Mouse (Mus musculus) hindbrain, embryonic 12.5 days (tissue): ENCODE results near the gene Ap1b1. TPM values are rescaled to one million over a fixed set of nuclear protein-coding genes. Genes with fewer than 3 reads are reported as not detected.

Experiments used
- ATAC-seq: fragments of 200-750 bp; cut with Nextera tagmentation; 2 replicates; pipeline ENCODE4 v1.8.0; 2017; ENCODE audit warnings: moderate TSS enrichment; ENCODE audit not compliant: low FRiP score
- H3K27ac ChIP-seq: fragments of 300-500 bp; sonication (generic); 2 replicates; pipeline ENCODE4 v1.5.1; 2016; ENCODE audit warnings: mild to moderate bottlenecking
- H3K27me3 ChIP-seq: fragments of 300-500 bp; sonication (generic); 2 replicates; pipeline ENCODE4 v1.6.1; 2016; ENCODE audit warnings: mild to moderate bottlenecking
- H3K36me3 ChIP-seq: fragments of 300-500 bp; sonication (generic); 2 replicates; pipeline ENCODE4 v1.6.1; 2016; ENCODE audit warnings: mild to moderate bottlenecking
- H3K4me1 ChIP-seq: fragments of 300-500 bp; sonication (generic); 2 replicates; pipeline ENCODE4 v1.6.1; 2016
- H3K4me2 ChIP-seq: fragments of 300-500 bp; sonication (generic); replicated peaks from 2 replicates; pipeline ENCODE4 v1.6.1; 2016; ENCODE audit warnings: mild to moderate bottlenecking
- H3K4me3 ChIP-seq: fragments of 300-500 bp; sonication (generic); 2 replicates; pipeline ENCODE4 v1.5.1; 2016; ENCODE audit warnings: mild to moderate bottlenecking
- H3K9ac ChIP-seq: fragments of 300-500 bp; sonication (generic); 2 replicates; pipeline ENCODE4 v1.6.1; 2016; ENCODE audit warnings: mild to moderate bottlenecking, moderate library complexity
- H3K9me3 ChIP-seq: fragments of 300-500 bp; sonication (generic); replicated peaks from 2 replicates; pipeline ENCODE4 v1.6.1; 2016; ENCODE audit warnings: mild to moderate bottlenecking
- WGBS: fragments of 180-500 bp; shearing (Covaris S2); methylation state at CpG from one replicate; pipeline ENCODE4 v1.1.7; 2016; 5-methylcytosine and 5-hydroxymethylcytosine counted together
- polyA plus RNA-seq: library from polyadenylated mRNA; unstranded; fragments of >200 nt; fragmentation: Nextera tagmentation; extraction: Ambion mirVana; gene quantifications from 2 replicates; pipeline ENCODE4 v1.2.1, GENCODE M21; 2016

Gene Ap1b1
- polyA plus RNA-seq, 1 experiment from 2014 or later = 76.4 TPM

DNA sequence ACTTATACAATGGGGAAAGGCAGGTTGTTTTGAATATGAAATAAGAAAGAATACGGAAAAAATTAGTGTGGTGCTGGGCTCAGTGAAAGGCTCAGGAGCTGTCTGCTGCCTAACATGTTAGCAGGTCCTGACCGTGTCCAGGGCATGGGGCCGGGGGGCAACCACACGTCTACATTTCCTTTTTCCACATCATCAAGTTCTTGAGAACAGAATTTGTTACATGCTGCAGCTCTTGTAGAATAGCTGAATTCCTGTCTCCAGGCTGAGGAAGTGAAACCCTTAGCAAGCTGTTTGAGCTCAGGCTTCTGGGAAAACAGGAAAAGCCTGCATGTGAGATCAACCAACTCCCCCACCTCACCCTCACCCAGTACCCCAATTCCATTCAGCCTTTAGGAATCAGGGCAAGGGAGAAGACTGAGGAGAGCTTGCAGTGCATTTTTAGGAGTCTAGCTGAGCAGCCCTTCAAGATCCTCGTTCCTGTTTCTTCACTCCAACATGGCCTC lies 25.6 kb downstream of the Ap1b1 start:
- no peaks in the 10 kb centered on the region for H3K4me1 ChIP-seq
- no peak overlapping the region for H3K4me3 ChIP-seq
- H3K9me3 ChIP-seq = no peaks in the 10 kb centered on the region
- H3K27me3 ChIP-seq = no peaks in the 10 kb centered on the region
- ATAC-seq = no peak
- WGBS = 91% methylated on average over 5 of the region's 5 CpGs
- H3K27ac ChIP-seq = no peak overlapping the region
- no peak overlapping the region for H3K9ac ChIP-seq
- no peak overlapping the region for H3K4me2 ChIP-seq
- H3K36me3 ChIP-seq = peaks cover 54% of the 10 kb centered on the region

- H3K9me3 ChIP-seq = no peaks in the 10 kb centered on the region
- H3K27ac ChIP-seq = no peak overlapping the region
- H3K4me2 ChIP-seq = no peak overlapping the region
- H3K4me1 ChIP-seq = no peaks in the 10 kb centered on the region
- no peak for ATAC-seq
- H3K4me3 ChIP-seq = no peak overlapping the region
- H3K9ac ChIP-seq = no peak overlapping the region
- H3K36me3 ChIP-seq = peaks cover 83% of the 10 kb centered on the region
- WGBS = 74% methylated on average over 2 of the region's 2 CpGs
- H3K27me3 ChIP-seq = no peaks in the 10 kb centered on the region
Measured at GRCm38 (mm10) chr11:5015720-5016119, 29.1 kb downstream of the Ap1b1 start.

GRCm38 (mm10) chr11:5016286-5016685 lies 29.7 kb downstream of the Ap1b1 start:
- Histone ChIP-seq H3K36me3 (peaks cover 84% of the 10 kb centered on the region), H3K4me2 (no peak overlapping the region), H3K9me3 (no peaks in the 10 kb centered on the region), H3K4me1 (no peaks in the 10 kb centered on the region), H3K4me3 (no peak overlapping the region), H3K27ac (no peak overlapping the region), H3K27me3 (no peaks in the 10 kb centered on the region), H3K9ac (no peak overlapping the region)
- ATAC-seq = no peak
- 93% methylated on average over 5 of the region's 5 CpGs for WGBS

GRCm38 (mm10) chr11:5017506-5017905 lies 30.9 kb downstream of the Ap1b1 start:
- H3K4me3 ChIP-seq = no peak overlapping the region
- H3K9me3 ChIP-seq = no peaks in the 10 kb centered on the region
- ATAC-seq = no peak
- H3K27ac ChIP-seq = no peak overlapping the region
- no peaks in the 10 kb centered on the region for H3K27me3 ChIP-seq
- H3K36me3 ChIP-seq = peaks cover 82% of the 10 kb centered on the region
- no peak overlapping the region for H3K4me2 ChIP-seq
- no peaks in the 10 kb centered on the region for H3K4me1 ChIP-seq
- WGBS = 67% methylated on average over 6 of the region's 6 CpGs
- no peak overlapping the region for H3K9ac ChIP-seq

GRCm38 (mm10) chr11:5025108-5025507 lies 38.5 kb downstream of the Ap1b1 start:
- no peak overlapping the region for H3K9ac ChIP-seq
- ATAC-seq = no peak
- peaks cover 82% of the 10 kb centered on the region for H3K36me3 ChIP-seq
- H3K4me3 ChIP-seq = no peak overlapping the region
- H3K27me3 ChIP-seq = no peaks in the 10 kb centered on the region
- no peak overlapping the region for H3K27ac ChIP-seq
- WGBS = 100% methylated on average over 1 of the region's 1 CpGs
- H3K4me1 ChIP-seq = no peaks in the 10 kb centered on the region
- no peak overlapping the region for H3K4me2 ChIP-seq
- no peaks in the 10 kb centered on the region for H3K9me3 ChIP-seq

- WGBS = 96% methylated on average over 7 of the region's 7 CpGs
- Histone ChIP-seq H3K27me3 (no peaks in the 10 kb centered on the region), H3K4me1 (no peaks in the 10 kb centered on the region), H3K9me3 (no peaks in the 10 kb centered on the region), H3K4me3 (no peak overlapping the region), H3K27ac (no peak overlapping the region), H3K4me2 (no peak overlapping the region), H3K9ac (no peak overlapping the region), H3K36me3 (peaks cover 95% of the 10 kb centered on the region)
- ATAC-seq = no peak
Measured at GRCm38 (mm10) chr11:5028228-5028627, 41.6 kb downstream of the Ap1b1 start.

- 95% methylated on average over 10 of the region's 10 CpGs for WGBS
- Histone ChIP-seq H3K4me3 (no peak overlapping the region), H3K27ac (no peak overlapping the region), H3K36me3 (peaks cover 95% of the 10 kb centered on the region), H3K9ac (no peak overlapping the region), H3K4me2 (no peak overlapping the region), H3K4me1 (no peaks in the 10 kb centered on the region), H3K9me3 (no peaks in the 10 kb centered on the region), H3K27me3 (no peaks in the 10 kb centered on the region)
- ATAC-seq = no peak
Measured at GRCm38 (mm10) chr11:5032706-5033105, 46.1 kb downstream of the Ap1b1 start.

GRCm38 (mm10) chr11:5033136-5033535 lies 46.5 kb downstream of the Ap1b1 start:
- H3K9me3 ChIP-seq = no peaks in the 10 kb centered on the region
- no peak for ATAC-seq
- H3K27me3 ChIP-seq = no peaks in the 10 kb centered on the region

GRCm38 (mm10) chr11:5035421-5035820 lies 48.8 kb downstream of the Ap1b1 start:
- Histone ChIP-seq H3K4me2 (no peak overlapping the region), H3K9me3 (no peaks in the 10 kb centered on the region), H3K27me3 (no peaks in the 10 kb centered on the region), H3K4me1 (no peaks in the 10 kb centered on the region), H3K27ac (no peak overlapping the region), H3K36me3 (peaks cover 99% of the 10 kb centered on the region), H3K9ac (no peak overlapping the region), H3K4me3 (no peak overlapping the region)
- no peak for ATAC-seq
- 93% methylated on average over 4 of the region's 4 CpGs for WGBS

More at GRCm38 (mm10) chr11:5033136-5033535, 46.5 kb downstream of the Ap1b1 start:
- H3K36me3 ChIP-seq = peaks cover 95% of the 10 kb centered on the region
- H3K9ac ChIP-seq = no peak overlapping the region
- WGBS = 94% methylated on average over 3 of the region's 3 CpGs
- no peak overlapping the region for H3K27ac ChIP-seq
- no peak overlapping the region for H3K4me2 ChIP-seq
- no peaks in the 10 kb centered on the region for H3K4me1 ChIP-seq
- H3K4me3 ChIP-seq = no peak overlapping the region

- no peak overlapping the region for H3K9ac ChIP-seq
- H3K27ac ChIP-seq = no peak overlapping the region
- no peak overlapping the region for H3K4me3 ChIP-seq
- no peak for ATAC-seq
- H3K4me2 ChIP-seq = no peak overlapping the region
- WGBS = 88% methylated on average over 8 of the region's 8 CpGs
- no peaks in the 10 kb centered on the region for H3K27me3 ChIP-seq
- H3K9me3 ChIP-seq = no peaks in the 10 kb centered on the region
- H3K4me1 ChIP-seq = no peaks in the 10 kb centered on the region
- H3K36me3 ChIP-seq = peaks cover 99% of the 10 kb centered on the region
Measured at GRCm38 (mm10) chr11:5037146-5037854, 50.7 kb downstream of the Ap1b1 start.

DNA sequence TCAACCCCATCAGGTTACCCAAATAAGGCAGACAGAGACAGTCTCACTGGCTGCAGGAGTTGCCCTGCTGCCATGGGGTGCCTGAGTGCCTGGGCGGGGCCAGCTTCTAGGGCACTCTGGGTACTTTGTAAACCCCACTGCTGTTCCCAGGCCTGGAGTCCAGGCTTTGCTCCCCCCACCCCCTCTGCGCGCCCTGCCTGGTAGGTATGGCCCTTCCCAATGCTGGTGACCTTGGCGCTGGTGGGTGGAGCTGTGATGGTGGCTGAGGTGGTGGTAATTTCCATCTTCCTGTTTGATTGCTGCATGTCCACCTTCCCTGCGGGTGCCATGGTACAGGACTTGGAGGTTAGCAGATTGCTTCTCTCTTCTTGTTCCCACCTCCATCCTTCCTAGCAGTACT lies 54.0 kb downstream of the Ap1b1 start:
- H3K27me3 ChIP-seq = no peaks in the 10 kb centered on the region
- H3K4me1 ChIP-seq = no peaks in the 10 kb centered on the region
- H3K4me2 ChIP-seq = no peak overlapping the region
- no peak overlapping the region for H3K9ac ChIP-seq
- no peak overlapping the region for H3K27ac ChIP-seq
- H3K36me3 ChIP-seq = peaks cover 75% of the 10 kb centered on the region
- WGBS = 96% methylated on average over 5 of the region's 5 CpGs
- H3K4me3 ChIP-seq = no peak overlapping the region
- no peaks in the 10 kb centered on the region for H3K9me3 ChIP-seq
- no peak for ATAC-seq

DNA sequence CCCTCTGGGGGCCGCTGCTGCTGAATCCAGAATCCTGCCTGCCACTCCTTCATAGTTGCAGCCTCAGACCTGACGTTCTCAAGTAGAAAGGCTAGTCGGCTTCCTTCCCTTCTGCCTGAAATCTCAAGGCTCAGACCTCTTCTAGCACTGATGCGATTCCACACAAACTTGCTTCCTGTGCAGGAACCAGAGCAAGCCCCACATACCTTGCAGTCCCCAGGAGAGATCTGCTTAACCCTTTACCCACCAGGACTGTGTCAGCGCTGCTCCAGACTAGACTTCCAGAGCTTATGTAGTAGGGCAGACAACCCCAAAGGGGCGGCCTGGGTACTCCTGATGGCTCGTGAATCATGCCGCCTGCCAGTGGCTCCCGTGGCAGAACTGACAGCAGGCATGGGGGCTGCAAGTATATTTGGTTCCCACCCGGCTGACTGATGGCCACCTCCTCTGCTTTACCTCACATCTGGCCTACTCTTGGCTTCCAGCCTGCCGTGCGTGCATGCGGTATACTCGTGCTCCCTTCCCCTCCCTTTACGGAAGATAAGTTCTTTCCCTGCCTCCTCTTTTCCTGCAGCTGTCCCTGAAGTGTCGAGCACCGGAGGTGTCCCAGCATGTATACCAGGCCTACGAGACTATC lies 54.6 kb downstream of the Ap1b1 start:
- Histone ChIP-seq H3K4me1 (no peaks in the 10 kb centered on the region), H3K4me3 (no peak overlapping the region), H3K9me3 (no peaks in the 10 kb centered on the region), H3K9ac (no peak overlapping the region), H3K27ac (no peak overlapping the region), H3K4me2 (no peak overlapping the region), H3K36me3 (peaks cover 68% of the 10 kb centered on the region), H3K27me3 (no peaks in the 10 kb centered on the region)
- no peak for ATAC-seq
- WGBS = 79% methylated on average over 18 of the region's 18 CpGs
